Mouse (Mus musculus) left cerebral cortex, adult 18-20 months (tissue): ENCODE measurements at regions not wholly inside any gene's neighbourhood (a gene's known extent, or its start where the extent isn't known, plus 50 kb on each side); places are given as distances from the start of the nearest gene placed in this dataset.

Source experiments
- DNase-seq, 2 experiments: peaks; one replicate each; pipeline ENCODE4 v3.0.0; 2021 to 2022; ENCODE audit warnings: low spot score in 2 of 2, mixed read lengths in 1 of 2

DNA sequence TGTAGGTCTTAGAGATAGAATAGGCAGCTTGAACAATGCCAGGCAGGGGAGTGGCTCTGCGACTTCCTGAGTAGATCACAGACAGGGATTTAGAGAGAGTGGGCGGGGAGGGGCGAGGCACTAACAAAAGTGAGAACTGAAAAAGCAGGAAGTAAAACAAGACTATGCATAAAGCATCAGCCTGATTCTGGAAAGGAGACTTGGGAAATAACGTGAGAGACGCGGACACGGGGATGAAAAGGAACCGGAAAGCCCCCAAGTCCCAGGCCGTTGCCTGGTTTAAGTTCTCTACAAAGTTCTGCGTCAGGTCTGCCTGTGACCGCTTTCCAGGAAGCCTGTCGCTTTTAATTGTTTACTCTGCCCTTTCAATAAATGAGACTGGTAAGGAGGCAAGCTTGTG, 86.3 kb downstream of the D16Ertd472e start:
- DNase-seq, result no peak

- DNase-seq, result no peak
These were observed 86.9 kb downstream of the D16Ertd472e start for GRCm38 (mm10) chr16:78489604-78490003.

DNA sequence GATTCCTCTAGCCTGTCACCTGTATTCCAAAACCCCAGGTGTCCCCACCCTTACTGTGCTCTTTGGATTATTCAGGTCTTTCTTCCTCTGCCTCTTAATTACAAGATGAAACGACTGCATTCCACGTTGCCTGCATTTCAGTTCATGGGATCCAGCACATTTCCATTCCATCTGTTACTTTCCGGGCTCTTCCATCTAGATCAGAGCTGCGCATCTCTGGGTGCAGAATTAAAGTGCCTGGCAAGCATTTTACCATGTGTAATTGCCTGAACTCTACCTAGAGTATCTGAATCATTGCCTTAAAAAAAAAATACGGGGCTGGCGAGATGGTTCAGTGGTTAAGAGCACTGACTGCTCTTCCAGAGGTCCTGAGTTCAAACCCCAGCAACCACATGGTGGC, 90.0 kb downstream of the D16Ertd472e start:
- DNase-seq, result no peak

- DNase-seq, result no peak
These were observed 92.2 kb downstream of the D16Ertd472e start for GRCm38 (mm10) chr16:78484319-78484718.

DNA sequence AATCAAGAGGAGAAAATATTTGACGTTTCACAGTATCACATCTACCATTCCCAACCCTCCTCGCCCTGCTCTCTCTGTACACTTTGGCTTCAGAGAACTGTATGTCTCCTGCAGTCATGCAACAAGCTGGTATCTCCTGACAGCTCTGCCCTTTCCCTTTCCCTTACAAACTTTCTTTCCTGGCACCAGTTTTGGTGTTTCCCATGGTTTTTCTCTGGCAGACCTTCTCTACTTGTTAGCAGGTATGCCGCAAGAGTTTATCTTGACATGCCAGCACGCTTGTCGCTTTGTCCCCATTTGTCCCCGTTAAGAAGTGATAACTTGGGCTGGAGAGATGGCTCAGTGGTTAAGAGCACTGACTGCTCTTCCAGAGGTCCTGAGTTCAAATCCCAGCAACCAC, 94.9 kb downstream of the D16Ertd472e start:
- DNase-seq, result no peak

DNA sequence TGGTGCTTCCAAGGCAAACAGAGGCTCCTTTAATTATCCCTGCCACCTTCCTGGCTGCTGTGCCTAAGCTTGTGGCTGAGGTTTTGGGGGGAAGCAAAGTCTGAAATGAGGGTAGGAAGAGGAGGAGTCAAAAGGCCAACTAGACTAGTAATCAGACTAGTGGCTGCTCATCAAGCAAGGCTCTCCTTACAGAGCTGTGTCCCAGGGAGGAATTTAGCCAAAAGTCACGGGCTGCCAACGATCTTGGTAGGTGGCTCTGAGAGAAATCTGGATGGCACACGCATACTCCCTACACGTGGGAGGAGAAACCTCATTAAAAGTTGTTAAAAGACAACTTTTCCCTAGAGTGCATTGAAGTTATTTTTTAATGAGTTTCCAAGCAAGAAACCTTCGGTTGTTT, 95.4 kb downstream of the D16Ertd472e start:
- no peak for DNase-seq

- no peak for DNase-seq
These were observed 96.2 kb downstream of the D16Ertd472e start for GRCm38 (mm10) chr16:78480261-78480660.

- DNase-seq, result no peak
These were observed 96.5 kb upstream of the Btg3 start for GRCm38 (mm10) chr16:78473456-78473855.

- no peak for DNase-seq
These were observed 83.0 kb upstream of the Btg3 start for GRCm38 (mm10) chr16:78459996-78460395.

GRCm38 (mm10) chr16:78457731-78458151, 80.7 kb upstream of the Btg3 start:
- DNase-seq, result no peak

GRCm38 (mm10) chr16:78456345-78456744, 79.4 kb upstream of the Btg3 start:
- DNase-seq, result no peak

GRCm38 (mm10) chr16:78454509-78454908, 77.5 kb upstream of the Btg3 start:
- no peak for DNase-seq

GRCm38 (mm10) chr16:78452303-78452702, 75.3 kb upstream of the Btg3 start:
- DNase-seq, result peak; percentile 24 to 52

DNA sequence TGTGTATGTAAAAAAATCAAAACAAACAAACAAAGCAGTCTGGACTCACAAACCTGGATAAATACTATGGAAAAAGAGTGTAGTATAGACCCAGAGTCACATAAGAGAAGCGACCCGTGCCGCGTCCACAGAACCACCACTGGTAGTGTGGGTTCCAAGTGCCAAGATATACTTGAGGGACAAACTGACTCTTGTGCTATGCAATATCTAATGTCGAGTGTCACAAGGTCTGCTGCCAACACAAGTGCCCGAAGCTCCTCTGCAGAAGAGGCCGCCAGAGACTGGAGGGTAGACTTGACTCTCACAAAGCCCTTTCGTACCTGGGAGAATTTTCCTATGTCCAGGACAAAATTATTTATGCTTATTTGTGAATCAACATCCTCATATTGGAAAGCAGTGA, 74.8 kb upstream of the Btg3 start:
- DNase-seq, result no peak

GRCm38 (mm10) chr16:78451251-78451650, 74.3 kb upstream of the Btg3 start:
- no peak for DNase-seq

- DNase-seq, result no peak
These were observed 72.2 kb upstream of the Btg3 start for GRCm38 (mm10) chr16:78449231-78449630.

- peak; percentile 22 to 37 for DNase-seq
These were observed 66.3 kb upstream of the Btg3 start for GRCm38 (mm10) chr16:78443262-78443661.

DNA sequence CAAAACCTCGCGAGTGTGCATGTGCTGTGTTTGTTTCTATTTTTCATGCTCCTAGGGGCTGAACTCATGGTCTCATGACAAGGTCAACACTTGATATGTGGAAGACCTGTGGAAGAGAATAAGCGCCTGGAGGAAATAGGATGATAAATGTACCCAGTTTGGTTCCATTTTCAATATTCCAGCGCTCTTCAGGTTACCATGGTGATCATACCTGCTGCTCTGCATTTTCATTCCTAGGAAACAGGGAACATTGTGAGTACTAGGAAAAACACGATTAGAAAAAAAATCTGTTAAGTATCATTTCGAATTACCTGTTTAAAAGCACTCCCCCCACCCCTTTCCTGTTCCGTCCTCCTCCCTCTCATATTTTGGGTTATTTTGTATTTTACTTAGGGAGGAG, 65.8 kb upstream of the Btg3 start:
- no peak for DNase-seq

GRCm38 (mm10) chr16:78441961-78442360, 65.0 kb upstream of the Btg3 start:
- DNase-seq, result no peak

- DNase-seq, result no peak
These were observed 58.7 kb upstream of the Btg3 start for GRCm38 (mm10) chr16:78435707-78436106.

DNA sequence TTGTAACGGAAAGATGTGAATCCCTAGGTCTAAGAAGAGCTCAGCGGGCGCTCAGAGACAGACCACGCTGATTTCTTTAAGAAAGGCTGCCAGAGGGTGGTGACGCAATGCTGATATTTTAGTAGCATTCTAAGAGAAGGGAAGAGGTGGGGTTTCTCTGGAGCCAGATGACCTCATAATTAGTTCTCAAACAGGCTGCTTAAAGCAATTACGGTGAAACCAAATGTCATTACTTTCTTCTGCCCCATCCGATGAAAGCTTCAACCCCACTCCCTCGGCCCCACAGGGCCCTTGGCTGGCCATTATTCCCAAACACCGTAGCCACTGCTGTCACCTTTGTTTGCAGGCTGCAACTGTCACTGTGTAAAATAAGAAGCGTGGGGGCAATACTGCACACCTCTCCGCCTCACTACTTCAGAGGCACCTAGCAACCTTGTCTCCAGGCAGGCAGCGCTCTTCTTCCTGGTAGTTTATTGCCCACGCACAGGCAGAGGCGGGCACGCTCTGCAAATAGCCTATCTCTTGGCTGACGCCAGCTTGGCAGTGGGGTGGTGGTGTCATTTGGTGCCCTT, 50.6 kb upstream of the Btg3 start:
- DNase-seq, result peak; percentile 71 to 76
